Mouse (Mus musculus) left cerebral cortex, postnatal 4 days (tissue): ENCODE measurements around the gene Gm20388. TPM values are rescaled to one million over a fixed set of nuclear protein-coding genes. Genes with fewer than 3 reads are reported as not detected.
A peak's percentile ranks its signal among the peaks of the same experiment; 100 is the strongest.

Source experiments
- DNase-seq: peaks from one replicate; pipeline ENCODE4 v3.0.0-alpha.2; 2022
- intact Hi-C: fragments of 180-260 bp; cut with DNase I; formaldehyde crosslinking; loops from one replicate; pipeline ENCODE4 v1.15.1; 2025
- total RNA-seq, 2 experiments: library from RNA; stranded (reverse); gene quantifications; 2 replicates each; pipeline ENCODE4 v1.2.3; 2021

Gm20388 gene
- total RNA-seq, 2 experiments from 2014 or later, result 6.5 to 12.8 TPM

- DNase-seq, result no peak
- intact Hi-C loops, result no loop called here
These were observed 1461.4 kb downstream of the Gm20388 start for GRCm38 (mm10) chr8:121371911-121372638.

- no peak for DNase-seq
These were observed 1462.0 kb downstream of the Gm20388 start for GRCm38 (mm10) chr8:121372639-121372986.

GRCm38 (mm10) chr8:121374284-121374683 is 1463.6 kb downstream of the Gm20388 start:
- DNase-seq, result no peak
- intact Hi-C loops, result no loop called here

More at GRCm38 (mm10) chr8:121372639-121372986, 1462.0 kb downstream of the Gm20388 start:
- intact Hi-C loops, result no loop called here

GRCm38 (mm10) chr8:121374777-121375176 is 1464.1 kb downstream of the Gm20388 start:
- DNase-seq, result peak; percentile 77
- intact Hi-C loops, result no loop called here

- DNase-seq, result peak; percentile 50
- intact Hi-C loops, result no loop called here
These were observed 1465.7 kb downstream of the Gm20388 start for GRCm38 (mm10) chr8:121376116-121376950.

GRCm38 (mm10) chr8:121377680-121378079 is 1467.0 kb downstream of the Gm20388 start:
- no peak for DNase-seq
- intact Hi-C loops, result no loop called here

- intact Hi-C loops, result no loop called here
- DNase-seq, result no peak
These were observed 1468.7 kb downstream of the Gm20388 start for GRCm38 (mm10) chr8:121379387-121379786.

- intact Hi-C loops, result no loop called here
- peak; percentile 82 for DNase-seq
These were observed 1472.1 kb downstream of the Gm20388 start for GRCm38 (mm10) chr8:121382583-121383241.

GRCm38 (mm10) chr8:121385540-121385939 is 1474.9 kb downstream of the Gm20388 start:
- intact Hi-C loops, result no loop called here
- DNase-seq, result no peak

- intact Hi-C loops, result loop anchor here (5.0 to 10.0 kb wide), 2 partner anchors 124 to 273 kb away; partner anchors contain the start of gene Foxc2
- DNase-seq, result peak; percentile 32
These were observed 1480.0 kb downstream of the Gm20388 start for GRCm38 (mm10) chr8:121390608-121391007.

GRCm38 (mm10) chr8:121391254-121391653 is 1480.6 kb downstream of the Gm20388 start:
- no peak for DNase-seq
- intact Hi-C loops, result loop anchor here (5.0 to 10.0 kb wide), 2 partner anchors 124 to 274 kb away; partner anchors contain the start of gene Foxc2

GRCm38 (mm10) chr8:121391771-121392170 is 1481.1 kb downstream of the Gm20388 start:
- no peak for DNase-seq
- intact Hi-C loops, result loop anchor here (5.0 to 10.0 kb wide), 2 partner anchors 123 to 274 kb away; partner anchors contain the start of gene Foxc2

- no peak for DNase-seq
- intact Hi-C loops, result loop anchor here (5.0 to 10.0 kb wide), 2 partner anchors 122 to 275 kb away; partner anchors contain the start of gene Foxc2
These were observed 1481.8 kb downstream of the Gm20388 start for GRCm38 (mm10) chr8:121392482-121392881.

GRCm38 (mm10) chr8:121393111-121393510 is 1482.5 kb downstream of the Gm20388 start:
- intact Hi-C loops, result loop anchor here (5.0 to 10.0 kb wide), 2 partner anchors 122 to 276 kb away; partner anchors contain the start of gene Foxc2
- DNase-seq, result peak; percentile 86

- intact Hi-C loops, result loop anchor here (5.0 to 10.0 kb wide), 2 partner anchors 120 to 277 kb away; partner anchors contain the start of gene Foxc2
- DNase-seq, result no peak
These were observed 1484.0 kb downstream of the Gm20388 start for GRCm38 (mm10) chr8:121394686-121395085.

- intact Hi-C loops, result loop anchor here (10.0 kb wide), 1 partner anchor 119 kb away; no protein-coding TSS in a partner anchor
- no peak for DNase-seq
These were observed 1484.7 kb downstream of the Gm20388 start for GRCm38 (mm10) chr8:121395316-121395715.

- no peak for DNase-seq
- intact Hi-C loops, result loop anchor here (10.0 kb wide), 1 partner anchor 119 kb away; no protein-coding TSS in a partner anchor
These were observed 1485.5 kb downstream of the Gm20388 start for GRCm38 (mm10) chr8:121396151-121396550.

GRCm38 (mm10) chr8:121397201-121397698 is 1486.6 kb downstream of the Gm20388 start:
- no peak for DNase-seq
- intact Hi-C loops, result loop anchor here (10.0 kb wide), 1 partner anchor 118 kb away; no protein-coding TSS in a partner anchor

- no peak for DNase-seq
- intact Hi-C loops, result loop anchor here (10.0 kb wide), 1 partner anchor 117 kb away; no protein-coding TSS in a partner anchor
These were observed 1487.4 kb downstream of the Gm20388 start for GRCm38 (mm10) chr8:121398081-121398480.

GRCm38 (mm10) chr8:121398724-121399123 is 1488.1 kb downstream of the Gm20388 start:
- DNase-seq, result no peak
- intact Hi-C loops, result loop anchor here (10.0 kb wide), 1 partner anchor 116 kb away; no protein-coding TSS in a partner anchor
